Mouse (Mus musculus): Measurements from ENCODE around the gene Dgcr2. TPM values are rescaled to one million over a fixed set of nuclear protein-coding genes. Genes with fewer than 3 reads are reported as not detected.

The Dgcr2 gene
- polyA plus RNA-seq (2012; ENCODE audit: insufficient read depth, low replicate concordance), result 6.8 and 8.4 TPM in 2 replicates

DNA sequence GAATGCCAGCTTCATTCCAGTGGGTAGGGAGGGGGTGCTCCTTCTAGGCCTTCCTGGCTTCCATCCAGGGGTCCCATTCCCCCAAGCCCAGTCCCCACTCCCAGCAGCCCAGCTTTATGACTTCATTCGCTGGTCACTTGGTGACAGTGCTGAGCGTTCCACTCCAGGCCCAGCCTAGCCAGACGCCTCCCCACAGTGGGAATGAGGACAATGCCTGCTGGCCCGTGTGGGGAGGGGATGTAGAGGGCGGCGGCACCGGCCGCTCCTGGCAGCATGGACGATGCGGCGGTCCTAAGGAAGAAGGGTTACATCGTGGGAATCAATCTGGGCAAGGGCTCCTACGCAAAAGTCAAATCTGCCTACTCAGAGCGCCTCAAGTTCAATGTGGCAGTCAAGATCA lies at the start of gene Dgcr2, which contains the start of gene Tssk2:
Dgcr2 (minus strand) TSS at position 101 of the 400 bp plus-strand sequence.
Tssk2 (plus strand) TSS at position 176 of the 400 bp plus-strand sequence.
- Histone ChIP-seq H3K4me3 (replicated peaks) (no peak within 1 kb of the TSS), H3K36me3 (replicated peaks; ENCODE audit: low read length) (peaks cover 54% of the 10 kb centered on the region), H3K4me1 (peaks cover 4% of the 10 kb centered on the region; the same call in 1 of the 2 replicates), H3K27me3 (replicated peaks) (peaks cover 26% of the 10 kb centered on the region), H3K9me3 (no peaks in the 10 kb centered on the region)
- TF ChIP-seq GATA1 (IDR thresholded peaks at IDR 0.05; ENCODE audit: borderline replicate concordance, low read length), result no peak
- TF ChIP-seq FLI1 (IDR thresholded peaks at IDR 0.05; ENCODE audit: low read length), result no peak

GRCm38 (mm10) chr16:17945081-17945831 lies 46.9 kb upstream of the Dgcr2 start:
- Histone ChIP-seq H3K36me3 (replicated peaks; ENCODE audit: low read length) (no peaks in the 10 kb centered on the region), H3K27me3 (replicated peaks) (peaks cover 20% of the 10 kb centered on the region), H3K9me3 (0 out of 2 replicates have a peak, but pooled peaks cover 2% of the 10 kb centered on the region), H3K4me3 (replicated peaks) (peak overlapping the region; percentile 71), H3K4me1 (peaks cover 14% of the 10 kb centered on the region)
- TF ChIP-seq FLI1 (IDR thresholded peaks at IDR 0.05; ENCODE audit: low read length) (no peak), GATA1 (IDR thresholded peaks at IDR 0.05; ENCODE audit: borderline replicate concordance, low read length) (no peak)

DNA sequence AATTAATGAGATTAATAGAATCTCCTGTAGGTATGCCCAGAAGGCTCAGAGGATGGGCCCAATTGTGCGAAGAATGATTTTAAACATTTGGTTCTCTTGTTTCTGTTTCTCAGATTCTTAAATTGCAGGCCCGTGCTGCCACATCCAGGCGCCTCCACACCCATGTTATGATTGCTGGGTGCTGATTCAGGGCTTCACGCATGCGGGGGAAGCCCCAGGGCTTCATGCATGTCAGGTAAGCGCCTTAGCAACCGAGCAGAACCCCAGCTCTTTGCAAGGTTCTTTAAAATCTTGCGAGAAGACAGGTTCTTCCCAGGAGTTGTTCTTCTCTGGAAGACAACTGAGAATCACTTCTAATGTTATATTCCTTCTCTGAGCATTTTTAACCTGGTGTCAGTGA lies 45.1 kb upstream of the Dgcr2 start:
- no peak overlapping the region for H3K4me3 ChIP-seq (replicated peaks)
- peaks cover 17% of the 10 kb centered on the region for H3K27me3 ChIP-seq (replicated peaks)
- H3K36me3 ChIP-seq (replicated peaks; ENCODE audit: low read length), result no peaks in the 10 kb centered on the region
- H3K4me1 ChIP-seq, result peaks cover 20% of the 10 kb centered on the region
- TF ChIP-seq FLI1 (IDR thresholded peaks at IDR 0.05; ENCODE audit: low read length) (no peak), GATA1 (IDR thresholded peaks at IDR 0.05; ENCODE audit: borderline replicate concordance, low read length) (no peak)
- 0 out of 2 replicates have a peak, but pooled peaks cover 2% of the 10 kb centered on the region for H3K9me3 ChIP-seq

DNA sequence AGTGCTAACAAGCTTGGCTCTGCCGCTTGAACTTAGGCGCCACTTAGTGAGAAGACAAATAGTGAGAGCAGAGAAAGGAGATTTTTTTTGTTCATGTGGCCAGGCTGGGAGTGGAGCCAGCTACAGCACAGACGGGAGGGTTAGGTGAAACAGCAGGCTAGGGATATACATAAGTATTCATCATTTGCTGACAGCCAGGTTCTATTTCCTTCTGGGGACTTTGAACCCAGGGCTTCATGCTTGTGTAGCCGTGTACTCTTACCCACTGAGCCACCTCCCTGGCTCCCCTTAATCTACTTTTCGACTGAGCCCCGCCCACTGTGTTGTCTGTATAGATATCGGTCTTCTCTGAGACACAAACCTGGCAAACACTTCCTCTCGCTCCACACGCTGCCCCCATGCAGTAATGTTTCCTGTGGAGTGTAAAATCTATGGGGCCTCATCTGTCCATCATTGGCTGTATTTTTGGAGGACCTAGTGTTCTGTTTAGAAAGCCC lies 40.9 kb upstream of the Dgcr2 start:
- Histone ChIP-seq H3K4me1 (peaks cover 54% of the 10 kb centered on the region), H3K4me3 (replicated peaks) (peak overlapping the region; percentile 28), H3K36me3 (replicated peaks; ENCODE audit: low read length) (no peaks in the 10 kb centered on the region), H3K9me3 (no peaks in the 10 kb centered on the region), H3K27me3 (replicated peaks) (no peaks in the 10 kb centered on the region)
- TF ChIP-seq GATA1 (IDR thresholded peaks at IDR 0.05; ENCODE audit: borderline replicate concordance, low read length) (no peak), FLI1 (IDR thresholded peaks at IDR 0.05; ENCODE audit: low read length) (no peak)

DNA sequence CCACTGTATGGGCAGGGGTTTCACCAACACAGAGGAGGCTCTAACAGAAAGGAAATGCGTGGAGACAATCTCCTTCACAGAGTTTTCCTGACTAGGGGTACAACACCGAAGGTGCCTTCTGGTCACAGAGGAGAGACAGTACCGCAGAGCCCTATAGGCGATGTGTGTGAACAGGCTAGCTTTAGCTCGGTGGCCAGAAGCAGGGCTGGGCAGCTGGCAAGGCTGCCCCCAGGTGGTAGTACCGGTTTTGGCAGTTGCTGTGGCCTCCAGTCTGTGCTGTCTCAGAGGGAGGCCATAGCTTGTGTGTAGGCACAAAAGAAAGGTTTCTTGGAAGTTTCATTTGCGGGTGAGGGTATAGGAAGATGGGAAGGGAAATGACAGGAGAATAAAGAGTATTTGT lies 40.5 kb upstream of the Dgcr2 start:
- TF ChIP-seq FLI1 (IDR thresholded peaks at IDR 0.05; ENCODE audit: low read length), result no peak
- Histone ChIP-seq H3K4me1 (peaks cover 58% of the 10 kb centered on the region), H3K4me3 (replicated peaks) (peak overlapping the region; percentile 67), H3K27me3 (replicated peaks) (no peaks in the 10 kb centered on the region), H3K36me3 (replicated peaks; ENCODE audit: low read length) (no peaks in the 10 kb centered on the region), H3K9me3 (no peaks in the 10 kb centered on the region)

- Histone ChIP-seq H3K36me3 (replicated peaks; ENCODE audit: low read length) (no peaks in the 10 kb centered on the region), H3K9me3 (no peaks in the 10 kb centered on the region), H3K27me3 (replicated peaks) (no peaks in the 10 kb centered on the region), H3K4me1 (peaks cover 65% of the 10 kb centered on the region), H3K4me3 (replicated peaks) (peak overlapping the region; percentile 51)
- TF ChIP-seq GATA1 (IDR thresholded peaks at IDR 0.05; ENCODE audit: borderline replicate concordance, low read length) (no peak), FLI1 (IDR thresholded peaks at IDR 0.05; ENCODE audit: low read length) (no peak)
These were observed 39.8 kb upstream of the Dgcr2 start for GRCm38 (mm10) chr16:17938187-17938586.

DNA sequence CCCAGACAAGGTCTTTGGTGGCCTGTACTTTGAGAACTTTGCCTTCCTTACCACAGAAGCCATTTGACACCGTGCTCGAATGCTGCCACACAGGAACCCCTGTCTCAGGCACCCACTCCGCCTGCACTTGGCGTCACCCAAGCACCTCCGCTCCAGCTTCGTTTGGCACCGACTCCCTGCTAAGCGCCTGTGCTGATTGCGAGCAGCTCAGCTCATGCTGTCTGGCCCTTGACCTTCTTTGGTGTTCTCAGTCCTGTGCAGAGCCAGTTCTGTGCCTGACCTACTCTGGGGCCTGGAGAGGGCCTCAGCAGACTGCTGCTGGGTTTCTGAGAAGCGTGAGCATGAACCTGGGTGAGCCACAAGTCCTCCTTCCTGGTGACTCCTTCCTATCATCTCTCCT lies 38.4 kb upstream of the Dgcr2 start:
- TF ChIP-seq FLI1 (IDR thresholded peaks at IDR 0.05; ENCODE audit: low read length) (no peak), GATA1 (IDR thresholded peaks at IDR 0.05; ENCODE audit: borderline replicate concordance, low read length) (no peak)
- H3K4me1 ChIP-seq, result peaks cover 70% of the 10 kb centered on the region
- no peaks in the 10 kb centered on the region for H3K27me3 ChIP-seq (replicated peaks)
- no peaks in the 10 kb centered on the region for H3K9me3 ChIP-seq
- H3K36me3 ChIP-seq (replicated peaks; ENCODE audit: low read length), result no peaks in the 10 kb centered on the region
- H3K4me3 ChIP-seq (replicated peaks), result peak overlapping the region; percentile 29

DNA sequence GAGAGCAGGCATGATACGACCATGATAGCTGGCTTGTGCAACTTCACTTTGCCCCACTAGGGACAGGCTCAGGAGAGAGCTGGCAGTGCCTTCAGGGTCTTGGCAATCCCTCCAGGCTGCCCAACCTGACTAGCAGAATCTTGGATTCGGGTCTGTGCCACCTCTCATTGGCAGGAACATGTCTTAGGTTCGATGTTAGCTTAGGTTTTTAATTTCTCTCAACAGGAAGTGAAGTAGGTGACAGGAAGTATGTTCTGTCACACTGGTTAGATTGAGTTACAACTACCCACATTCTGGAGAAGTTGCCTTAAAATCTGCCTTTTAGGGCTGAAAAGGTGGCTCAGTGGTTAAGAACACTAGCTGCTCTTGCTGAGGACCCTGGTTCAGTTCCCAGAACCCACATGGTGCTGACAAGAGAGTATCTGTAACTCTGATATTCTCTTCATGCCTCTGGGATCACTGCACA lies 36.1 kb upstream of the Dgcr2 start:
- H3K27me3 ChIP-seq (replicated peaks), result no peaks in the 10 kb centered on the region
- H3K9me3 ChIP-seq, result no peaks in the 10 kb centered on the region
- H3K36me3 ChIP-seq (replicated peaks; ENCODE audit: low read length), result no peaks in the 10 kb centered on the region
- no peak overlapping the region for H3K4me3 ChIP-seq (replicated peaks)
- TF ChIP-seq GATA1 (IDR thresholded peaks at IDR 0.05; ENCODE audit: borderline replicate concordance, low read length) (no peak), FLI1 (IDR thresholded peaks at IDR 0.05; ENCODE audit: low read length) (no peak)
- peaks cover 88% of the 10 kb centered on the region for H3K4me1 ChIP-seq

DNA sequence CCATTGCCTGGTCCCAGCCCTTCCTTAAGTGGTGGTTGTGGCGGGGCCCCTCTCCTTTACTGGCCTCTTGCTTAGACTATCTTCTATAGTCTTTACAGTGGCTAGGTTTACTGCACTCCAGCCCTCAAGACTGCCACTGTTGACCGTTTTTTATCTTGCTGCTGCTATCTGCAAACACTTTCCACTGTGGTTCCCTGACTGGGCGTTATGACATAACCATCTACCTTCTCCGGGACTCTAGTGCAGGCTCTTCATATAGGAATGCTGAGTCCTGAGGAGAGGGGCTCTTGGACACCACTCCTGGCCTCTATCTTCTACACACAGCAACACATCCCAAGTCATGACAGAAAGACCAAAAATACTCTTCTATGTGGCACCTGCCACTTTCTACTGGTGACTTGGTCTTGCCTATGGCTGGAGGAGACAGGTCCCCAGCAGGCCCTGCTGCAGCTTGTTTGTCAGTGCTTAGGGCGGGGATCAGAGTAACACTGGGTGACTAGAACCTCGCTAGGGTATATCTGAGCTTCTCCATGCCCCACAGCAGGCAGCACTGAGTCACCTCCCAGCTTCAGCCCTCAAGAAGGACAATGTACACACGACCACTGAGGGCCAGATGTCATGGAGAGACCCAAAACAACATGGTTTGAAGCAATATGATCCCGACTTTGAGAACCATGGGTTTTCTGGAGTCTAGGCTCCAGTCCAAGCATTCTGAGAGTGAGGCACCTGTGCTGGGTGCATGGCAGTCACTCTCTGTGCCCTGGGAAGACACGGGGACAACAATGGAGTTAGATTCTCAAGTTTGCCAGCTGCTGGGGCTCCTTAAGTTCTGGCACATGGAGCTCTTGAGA lies 35.5 kb upstream of the Dgcr2 start:
- no peaks in the 10 kb centered on the region for H3K9me3 ChIP-seq
- H3K4me1 ChIP-seq, result peaks cover 88% of the 10 kb centered on the region
- no peak overlapping the region for H3K4me3 ChIP-seq (replicated peaks)
- H3K36me3 ChIP-seq (replicated peaks; ENCODE audit: low read length), result no peaks in the 10 kb centered on the region
- no peaks in the 10 kb centered on the region for H3K27me3 ChIP-seq (replicated peaks)
- TF ChIP-seq FLI1 (IDR thresholded peaks at IDR 0.05; ENCODE audit: low read length) (no peak), GATA1 (IDR thresholded peaks at IDR 0.05; ENCODE audit: borderline replicate concordance, low read length) (no peak)
